Mouse (Mus musculus) heart, postnatal 0 days (tissue): ENCODE results near the gene Camkmt.

Experiments used
- CTCF ChIP-seq: IDR thresholded peaks from 2 replicates; pipeline ENCODE4 v1.5.1; 2016; ENCODE audit warnings: antibody characterized with exemption, control low read depth, low read depth
- EP300 ChIP-seq: IDR thresholded peaks from 2 replicates; pipeline ENCODE4 v1.6.1; 2016; ENCODE audit warnings: antibody characterized with exemption, low read depth

DNA sequence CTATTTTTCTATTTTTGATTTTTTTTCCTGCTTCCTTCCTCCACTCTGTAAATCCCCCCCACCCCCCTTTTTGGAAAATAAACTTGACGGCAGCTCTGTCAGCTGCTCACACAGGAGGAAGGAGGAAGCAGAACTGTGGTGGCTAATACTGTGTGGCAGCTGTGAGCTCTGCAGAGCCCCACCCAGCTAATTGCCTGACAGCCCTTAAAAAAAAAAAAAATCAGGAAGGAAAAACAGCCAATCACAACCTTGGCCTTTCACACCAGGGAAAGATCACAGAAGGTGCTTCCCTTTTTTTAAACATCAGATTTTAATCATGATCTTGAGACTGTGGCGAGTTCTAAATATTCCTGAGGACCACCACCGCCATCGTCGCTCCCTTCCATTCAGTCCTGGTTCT, 305.1 kb downstream of the Camkmt start:
- TF ChIP-seq EP300 (no peak), CTCF (no peak)
